Mouse (Mus musculus): Measurements from ENCODE around the gene Psmd1.

Psmd1 gene

DNA sequence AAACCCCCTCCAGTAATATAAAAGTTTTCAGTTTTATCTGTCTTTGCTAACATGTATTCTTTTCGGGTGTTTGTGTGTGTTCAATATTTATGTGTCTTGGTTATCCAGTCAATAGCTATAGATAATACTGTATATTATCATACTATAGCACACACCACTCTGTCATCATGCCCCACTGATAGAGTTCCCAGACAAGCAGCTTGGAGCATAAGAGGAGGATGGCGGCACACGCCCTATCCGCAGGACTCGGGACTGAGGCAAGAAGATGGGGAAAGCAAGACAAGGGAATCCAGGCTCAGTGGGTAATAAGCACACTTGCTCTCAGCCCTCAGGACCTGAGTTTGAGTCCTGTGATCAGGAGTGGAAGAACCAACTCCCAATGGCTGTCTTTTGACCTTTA is 96.3 kb downstream of the Psmd1 start:
- DNase-seq: no peak

DNA sequence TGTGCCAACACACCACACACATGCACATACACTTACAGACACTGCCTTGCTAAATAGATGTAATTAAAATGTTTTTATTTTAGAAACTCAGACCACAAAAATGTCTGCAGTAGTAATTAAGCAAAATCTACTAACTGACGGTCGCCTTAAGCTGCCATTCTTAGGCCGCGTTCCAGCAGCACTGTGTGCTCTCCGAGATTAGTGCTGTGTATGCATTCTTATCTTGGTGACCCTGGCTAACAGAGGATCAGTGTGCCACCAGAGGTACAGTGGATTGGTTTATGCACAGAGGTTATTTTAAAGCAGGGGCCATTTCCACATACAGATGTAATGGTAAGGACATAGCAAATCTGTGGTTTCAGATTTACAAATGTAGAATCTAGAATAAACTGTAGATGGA is 96.9 kb downstream of the Psmd1 start:
- DNase-seq: no peak

DNA sequence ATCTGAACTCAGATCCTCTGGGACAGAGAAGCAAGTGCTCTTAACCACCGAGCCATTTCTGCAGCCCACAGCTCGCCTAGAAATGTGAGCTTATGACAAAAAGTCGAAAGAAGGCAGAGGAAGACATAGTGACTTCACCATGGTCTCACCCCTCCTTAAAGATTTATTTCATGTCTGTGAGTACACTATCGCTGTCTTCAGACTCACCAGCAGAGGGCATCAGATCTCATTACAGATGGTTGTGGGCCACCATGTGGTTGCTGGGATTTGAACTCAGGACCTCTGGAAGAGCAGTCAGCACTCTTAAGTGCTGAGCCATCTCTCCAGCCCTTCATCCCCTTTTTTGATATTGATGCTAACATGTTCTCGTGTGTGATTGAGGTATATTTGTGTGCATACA is 110.4 kb downstream of the Psmd1 start:
- DNase-seq: no peak

DNA sequence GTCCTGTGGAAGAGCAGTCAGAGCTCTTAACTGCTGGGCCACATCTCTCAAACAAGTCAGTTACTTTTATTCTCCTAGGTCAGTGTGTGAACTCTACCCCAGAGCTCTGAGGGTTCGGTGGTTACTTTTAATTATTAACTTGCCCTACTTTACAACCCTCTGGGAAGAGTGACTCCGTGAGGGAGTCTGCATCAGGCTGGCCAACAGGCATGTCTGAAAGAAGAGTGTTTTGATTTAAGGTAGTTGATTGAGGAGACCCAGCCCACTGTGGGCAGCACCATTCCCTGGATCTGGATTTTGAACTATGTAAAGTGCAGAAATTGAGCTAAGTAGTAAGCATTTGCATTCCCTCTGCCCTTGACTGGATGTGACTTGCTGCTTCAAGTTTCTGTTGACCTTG is 111.9 kb downstream of the Psmd1 start:
- no peak for DNase-seq

DNA sequence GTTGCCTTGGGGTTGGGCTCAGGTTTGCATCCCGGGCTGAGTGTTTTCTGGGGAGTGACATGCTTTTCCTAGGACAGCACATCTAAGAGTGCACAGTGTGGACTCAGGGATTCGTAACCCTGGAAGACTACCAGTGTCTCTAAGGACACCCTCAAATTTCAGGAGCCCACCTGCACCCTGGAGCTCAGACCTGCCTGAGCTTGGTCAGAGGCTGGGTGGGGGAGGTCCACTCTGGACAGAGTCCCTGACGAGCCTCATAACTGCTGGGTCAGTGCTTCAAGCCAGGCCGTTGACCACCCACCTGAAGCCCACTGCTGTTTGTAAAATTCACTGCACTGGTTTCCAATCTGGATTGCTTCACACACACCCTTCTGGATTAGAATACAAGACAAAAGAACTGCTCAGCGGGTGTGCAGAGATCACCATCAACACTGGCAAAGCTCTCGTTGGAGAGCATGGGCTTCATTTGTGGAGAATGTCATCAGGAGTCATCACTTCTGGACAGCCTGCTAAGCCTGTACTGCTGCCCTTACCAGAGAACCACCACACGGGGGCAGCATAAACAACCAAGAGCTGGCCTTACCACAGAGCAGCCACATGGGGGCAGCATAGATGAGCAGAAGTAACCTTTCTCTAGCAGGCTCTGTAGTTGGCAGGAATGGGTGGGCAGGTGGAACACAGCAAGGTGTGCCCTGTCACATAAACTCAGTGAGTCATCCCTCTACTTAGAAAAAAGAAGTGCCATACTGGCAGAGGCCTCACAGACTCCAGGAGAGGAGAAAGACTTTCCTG is 114.5 kb downstream of the Psmd1 start:
- DNase-seq: peak; percentile 83

DNA sequence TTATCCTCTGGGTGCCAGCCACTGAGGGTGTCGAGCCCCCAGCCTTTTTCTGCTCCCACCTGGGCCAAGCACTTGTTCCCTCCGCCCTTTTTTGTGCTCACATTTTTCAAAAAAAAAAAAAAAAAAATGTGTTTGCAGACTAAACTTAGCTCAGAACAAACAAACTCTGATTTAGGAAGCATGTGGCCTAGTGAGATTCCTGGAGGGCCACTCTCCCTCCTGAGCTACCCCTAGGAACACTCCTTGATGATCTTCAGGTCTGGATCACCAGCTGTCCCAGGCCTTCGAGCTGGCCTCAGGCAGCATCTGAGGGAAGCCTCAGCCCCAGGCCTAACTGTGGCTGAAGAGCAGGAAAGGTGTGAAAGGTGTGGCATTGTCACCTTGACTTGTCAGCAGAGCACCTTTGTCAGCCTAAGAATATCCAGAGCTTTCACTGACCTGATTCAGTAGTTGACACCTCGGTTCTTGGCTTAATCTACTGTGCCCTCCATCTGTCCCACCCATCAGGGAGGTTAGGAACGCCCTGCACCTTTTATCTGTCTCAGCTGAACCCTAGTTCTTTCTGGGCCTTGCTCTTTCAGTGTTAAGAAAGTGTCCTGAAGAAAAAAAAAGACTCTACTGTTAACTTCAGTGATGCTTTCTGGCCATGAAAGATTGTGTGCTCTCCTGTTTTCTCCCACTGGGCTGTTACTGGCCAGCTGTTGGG is 118.0 kb downstream of the Psmd1 start:
- DNase-seq: no peak

DNA sequence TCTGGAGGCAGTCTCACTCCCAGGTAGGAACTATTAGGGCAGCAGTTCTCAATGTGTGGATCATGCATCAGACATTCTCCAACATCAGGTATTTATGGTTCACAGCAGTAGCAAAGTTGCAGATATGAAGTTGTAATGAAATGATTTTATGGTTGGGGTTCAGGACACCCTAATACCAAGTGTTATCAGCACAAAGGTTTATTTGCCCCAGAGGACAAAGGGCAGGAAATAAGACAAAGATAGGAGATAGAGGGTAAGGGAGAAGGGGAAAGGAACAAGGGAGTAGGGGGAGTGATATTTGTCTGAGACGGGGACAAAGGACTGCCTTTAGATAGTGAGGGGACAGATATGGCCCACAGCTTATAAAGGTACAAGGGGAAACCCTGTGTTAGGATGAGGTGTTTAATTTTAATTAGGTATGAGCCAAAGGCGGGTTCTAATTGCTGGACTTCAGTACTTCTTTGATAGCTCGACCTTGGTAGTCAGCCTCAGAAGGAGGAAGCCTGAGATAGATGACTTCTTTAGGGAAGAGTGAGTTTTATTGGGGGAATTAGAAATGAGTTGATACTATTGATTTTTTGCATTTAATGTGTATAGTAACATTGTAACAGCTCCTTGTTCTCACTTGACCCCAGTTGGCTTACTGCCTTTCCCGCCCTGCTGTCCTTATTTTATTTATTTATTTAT is 119.5 kb downstream of the Psmd1 start:
- no peak for DNase-seq

DNA sequence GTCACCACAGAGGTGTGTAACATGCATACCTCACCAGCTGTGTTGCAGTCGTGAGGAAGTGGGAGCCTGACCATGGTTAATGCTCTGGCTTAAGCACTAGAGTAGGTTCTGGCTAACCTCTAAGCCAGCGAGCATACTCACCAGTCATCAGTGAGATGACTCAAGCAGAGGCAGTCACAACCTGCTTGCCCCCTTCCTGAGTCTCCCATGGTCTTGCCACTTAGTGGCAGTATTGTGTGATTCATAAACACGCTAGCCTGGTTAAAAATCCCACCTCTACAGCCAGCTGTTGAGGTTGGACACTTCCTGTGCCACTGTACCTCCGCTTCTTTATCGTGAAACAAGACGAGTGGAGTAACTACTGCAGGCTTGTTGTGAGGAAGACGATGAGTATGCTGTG is 122.6 kb downstream of the Psmd1 start:
- DNase-seq: no peak

DNA sequence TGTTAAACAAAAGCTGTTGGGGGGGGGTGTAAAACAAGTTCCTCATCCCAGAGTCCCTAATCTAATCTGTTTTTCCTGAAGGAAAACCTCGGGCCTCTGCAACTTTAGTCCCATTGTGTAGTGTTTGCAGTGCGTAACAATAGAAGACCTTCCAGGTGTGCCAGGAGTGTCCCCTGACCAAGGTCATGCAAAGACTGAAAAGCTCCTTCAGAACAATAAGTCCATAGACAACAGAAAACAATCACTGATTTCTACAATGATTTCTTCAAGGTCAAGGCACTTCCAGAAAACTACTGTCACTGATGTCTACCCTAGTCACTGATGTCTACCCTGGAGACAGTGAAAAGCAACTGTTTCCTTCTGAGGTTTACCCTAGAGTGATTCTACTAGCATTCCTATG is 123.7 kb downstream of the Psmd1 start:
- no peak for DNase-seq

DNA sequence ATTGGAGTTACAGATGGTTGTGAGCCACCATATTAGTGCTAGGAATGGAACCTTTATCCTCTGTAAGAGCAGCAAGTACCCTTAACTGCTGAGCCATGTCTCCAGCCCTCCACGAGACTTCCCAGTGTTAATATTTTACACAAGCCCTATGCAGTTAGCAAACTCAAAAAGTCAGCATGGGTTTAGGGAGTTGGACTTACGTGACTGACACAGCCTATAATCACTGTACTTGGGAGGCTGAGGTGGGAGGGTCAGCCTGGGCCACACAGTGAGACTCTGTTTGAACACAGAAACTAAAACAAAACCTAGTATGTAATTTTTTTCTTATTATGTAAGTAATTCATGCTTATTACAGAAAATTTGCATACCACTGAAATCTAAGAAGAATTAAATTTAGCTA is 124.1 kb downstream of the Psmd1 start:
- DNase-seq: no peak

All from layer of hippocampus, adult 9-11 months (tissue).